Mouse (Mus musculus) frontal cortex, postnatal 25 days (tissue): ENCODE results near the gene Cobll1.
"Not testable (repeated sequence)": the region's sequence is repeated elsewhere in the genome, so short reads cannot be mapped to it uniquely, and the experiment has no call there.

Source experiments
- DNase-seq, 2 experiments: peaks; one replicate each; pipeline ENCODE4 v3.0.0; 2022; ENCODE audit warnings: low spot score in 2 of 2

The Cobll1 gene

GRCm38 (mm10) chr2:65238964-65239570 is at the start of gene Cobll1:
TSS of gene Cobll1 (minus strand) at chr2:65239403.
- DNase-seq: no peak

GRCm38 (mm10) chr2:65288696-65289095 is 49.5 kb upstream of the Cobll1 start:
- DNase-seq: no peak

- DNase-seq: no peak
Measured at GRCm38 (mm10) chr2:65285380-65285779, 46.2 kb upstream of the Cobll1 start.

- DNase-seq: no peak
Measured at GRCm38 (mm10) chr2:65282979-65283378, 43.8 kb upstream of the Cobll1 start.

- DNase-seq: no peak
Measured at GRCm38 (mm10) chr2:65279029-65279690, 40.0 kb upstream of the Cobll1 start.

GRCm38 (mm10) chr2:65275443-65276061 is 36.3 kb upstream of the Cobll1 start:
- DNase-seq: no peak

- DNase-seq: no peak
Measured at GRCm38 (mm10) chr2:65273910-65274309, 34.7 kb upstream of the Cobll1 start.

GRCm38 (mm10) chr2:65268731-65269130 is 29.5 kb upstream of the Cobll1 start:
- DNase-seq: no peak

- DNase-seq: no peak
Measured at GRCm38 (mm10) chr2:65267834-65268233, 28.6 kb upstream of the Cobll1 start.

- no peak for DNase-seq
Measured at GRCm38 (mm10) chr2:65266576-65267299, 27.5 kb upstream of the Cobll1 start.

GRCm38 (mm10) chr2:65262251-65262650 is 23.0 kb upstream of the Cobll1 start:
- DNase-seq: no peak

- DNase-seq: not testable (repeated sequence)
Measured at GRCm38 (mm10) chr2:65260828-65261227, 21.6 kb upstream of the Cobll1 start.

- DNase-seq: no peak
Measured at GRCm38 (mm10) chr2:65260400-65260799, 21.2 kb upstream of the Cobll1 start.

- DNase-seq: no peak
Measured at GRCm38 (mm10) chr2:65257446-65257845, 18.2 kb upstream of the Cobll1 start.

- no peak for DNase-seq
Measured at GRCm38 (mm10) chr2:65256494-65257254, 17.5 kb upstream of the Cobll1 start.

- no peak for DNase-seq
Measured at GRCm38 (mm10) chr2:65250589-65251104, 11.4 kb upstream of the Cobll1 start.

- no peak for DNase-seq
Measured at GRCm38 (mm10) chr2:65249575-65249974, 10.4 kb upstream of the Cobll1 start.

GRCm38 (mm10) chr2:65240173-65240745 is 1.1 kb upstream of the Cobll1 start:
- DNase-seq: no peak

- DNase-seq: peak; percentile 18 to 29
Measured at GRCm38 (mm10) chr2:65238171-65238963, 836 bp downstream of the Cobll1 start.

- DNase-seq: no peak
Measured at GRCm38 (mm10) chr2:65237610-65238170, 1.5 kb downstream of the Cobll1 start.
